19 mouse cellular contexts compared by ENCODE assay signal in genomic region chr12:45026347-45026746, GRCm38 (mm10). TPM values are rescaled to one million over a fixed set of nuclear protein-coding genes. Genes with fewer than 3 reads are reported as not detected.
DNase-seq lines count a peak whose midpoint lies in the region; ATAC-seq lines count a peak whose summit lies in the region.
"Had no signal": no experiment of that assay in that cellular context is flagged by ENCODE, and none has a peak within 500 bp of the region (broad histone marks: within the 10 kb centered on the region; RNA-seq: fewer than 3 reads in every experiment).

No protein-coding gene starts in this region.

- no peak overlapping the region for H3K4me3 ChIP-seq in embryonic facial prominence, embryonic 14.5 days (ENCODE audit: low read depth, low read length)
- H3K4me3 ChIP-seq in embryonic facial prominence, embryonic 10.5 days, result no peak overlapping the region
- H3K4me3 ChIP-seq in hindbrain, embryonic 14.5 days (replicated peaks; ENCODE audit: low read length), result no peak overlapping the region
- H3K4me3 ChIP-seq in hindbrain, embryonic 10.5 days, result no peak overlapping the region
- H3K4me3 ChIP-seq in neural tube, embryonic 14.5 days (ENCODE audit: low read depth, low read length), result no peak overlapping the region
- H3K4me3 ChIP-seq: embryonic facial prominence, embryonic 15.5 days; gastrocnemius, adult 2 months; neural tube, embryonic 12.5 days had no signal

- no peak overlapping the region for H3K27ac ChIP-seq in embryonic facial prominence, embryonic 14.5 days (replicated peaks; ENCODE audit: low read depth, low read length)
- H3K27ac ChIP-seq in embryonic facial prominence, embryonic 10.5 days (replicated peaks), result no peak overlapping the region
- no peak overlapping the region for H3K27ac ChIP-seq in hindbrain, embryonic 14.5 days
- H3K27ac ChIP-seq in hindbrain, embryonic 10.5 days, result no peak overlapping the region
- H3K27ac ChIP-seq in neural tube, embryonic 14.5 days (ENCODE audit: low read depth, low read length), result no peak overlapping the region
- H3K27ac ChIP-seq: embryonic facial prominence, embryonic 15.5 days; gastrocnemius, adult 2 months; liver, embryonic 14.5 days; neural tube, embryonic 12.5 days had no signal

- no peaks in the 10 kb centered on the region for H3K36me3 ChIP-seq in embryonic facial prominence, embryonic 14.5 days (ENCODE audit: control insufficient read depth, insufficient read depth, low read length)
- H3K36me3 ChIP-seq in embryonic facial prominence, embryonic 10.5 days (replicated peaks), result no peaks in the 10 kb centered on the region
- H3K36me3 ChIP-seq in hindbrain, embryonic 14.5 days (replicated peaks; ENCODE audit: control insufficient read depth, insufficient read depth), result no peaks in the 10 kb centered on the region
- H3K36me3 ChIP-seq in hindbrain, embryonic 10.5 days, result no peaks in the 10 kb centered on the region
- H3K36me3 ChIP-seq in neural tube, embryonic 14.5 days (ENCODE audit: control insufficient read depth, insufficient read depth, low read length), result no peaks in the 10 kb centered on the region
- H3K36me3 ChIP-seq: embryonic facial prominence, embryonic 15.5 days; neural tube, embryonic 12.5 days had no signal

- H3K4me1 ChIP-seq in embryonic facial prominence, embryonic 14.5 days (ENCODE audit: control insufficient read depth, insufficient read depth, low read length), result no peaks in the 10 kb centered on the region
- no peaks in the 10 kb centered on the region for H3K4me1 ChIP-seq in embryonic facial prominence, embryonic 10.5 days
- no peaks in the 10 kb centered on the region for H3K4me1 ChIP-seq in hindbrain, embryonic 14.5 days (replicated peaks; ENCODE audit: control insufficient read depth, insufficient read depth, low read length)
- no peaks in the 10 kb centered on the region for H3K4me1 ChIP-seq in hindbrain, embryonic 10.5 days (replicated peaks)
- no peaks in the 10 kb centered on the region for H3K4me1 ChIP-seq in neural tube, embryonic 14.5 days (ENCODE audit: control insufficient read depth, insufficient read depth, low read length)
- H3K4me1 ChIP-seq: embryonic facial prominence, embryonic 15.5 days; neural tube, embryonic 12.5 days had no signal

- no peaks in the 10 kb centered on the region for H3K9me3 ChIP-seq in embryonic facial prominence, embryonic 14.5 days (ENCODE audit: control insufficient read depth, low read length)
- no peaks in the 10 kb centered on the region for H3K9me3 ChIP-seq in embryonic facial prominence, embryonic 10.5 days
- no peaks in the 10 kb centered on the region for H3K9me3 ChIP-seq in hindbrain, embryonic 14.5 days (ENCODE audit: control insufficient read depth, low read length)
- H3K9me3 ChIP-seq in hindbrain, embryonic 10.5 days, result no peaks in the 10 kb centered on the region
- H3K9me3 ChIP-seq in neural tube, embryonic 14.5 days (ENCODE audit: control insufficient read depth, low read length), result no peaks in the 10 kb centered on the region
- H3K9me3 ChIP-seq: embryonic facial prominence, embryonic 15.5 days; neural tube, embryonic 12.5 days had no signal

- no peak for ATAC-seq in embryonic facial prominence, embryonic 14.5 days (ENCODE audit: low read depth)
- 0 out of 2 replicates have a peak, but pooled peaks have one; percentile 37 for ATAC-seq in hindbrain, embryonic 14.5 days (ENCODE audit: low FRiP score)
- ATAC-seq in neural tube, embryonic 14.5 days (ENCODE audit: low read depth), result peak; percentile 54; the same call in 1 of the 2 replicates
- ATAC-seq: inflammation-experienced regulatory T-cells, adult 6 months had no signal

- no peak overlapping the region for H3K4me2 ChIP-seq in embryonic facial prominence, embryonic 14.5 days (ENCODE audit: low read depth, low read length)
- H3K4me2 ChIP-seq in hindbrain, embryonic 14.5 days (replicated peaks), result no peak overlapping the region
- no peak overlapping the region for H3K4me2 ChIP-seq in neural tube, embryonic 14.5 days (ENCODE audit: low read depth, low read length)
- H3K4me2 ChIP-seq: embryonic facial prominence, embryonic 15.5 days; neural tube, embryonic 12.5 days had no signal

- DNase-seq in embryonic facial prominence, embryonic 14.5 days (ENCODE audit: low spot score), result peak; percentile 40
- no peak for DNase-seq in embryonic facial prominence, embryonic 10.5 days (ENCODE audit: low spot score)
- DNase-seq in hindbrain, embryonic 14.5 days (ENCODE audit: low spot score), result no peak
- no peak for DNase-seq in hindbrain, embryonic 10.5 days (ENCODE audit: low spot score)
- peak; percentile 34 to 64 for DNase-seq in kidney, postnatal 36 days
- DNase-seq in kidney, adult 11 months, result no peak
- no peak for DNase-seq in neural tube, embryonic 10.5 days (ENCODE audit: extremely low spot score, low spot score)
- DNase-seq: adrenal gland, adult 8-10 months; gastrocnemius, adult 2 months; heart, postnatal 10 days; kidney, postnatal 4 days; lung, postnatal 14 days; right cerebral cortex, postnatal 25 days had no signal

- H3K9ac ChIP-seq in embryonic facial prominence, embryonic 14.5 days (ENCODE audit: low read depth, low read length), result no peak overlapping the region
- no peak overlapping the region for H3K9ac ChIP-seq in hindbrain, embryonic 14.5 days
- no peak overlapping the region for H3K9ac ChIP-seq in neural tube, embryonic 14.5 days (replicated peaks; ENCODE audit: low read depth, low read length)
- H3K9ac ChIP-seq: embryonic facial prominence, embryonic 15.5 days; liver, embryonic 14.5 days; neural tube, embryonic 12.5 days had no signal

- 80% methylated on average over 1 of the region's 1 CpGs for WGBS in embryonic facial prominence, embryonic 14.5 days
- WGBS in embryonic facial prominence, embryonic 10.5 days, result 74% methylated on average over 1 of the region's 1 CpGs
- WGBS in hindbrain, embryonic 14.5 days, result 58% methylated on average over 1 of the region's 1 CpGs
- WGBS in hindbrain, embryonic 10.5 days, result 70% methylated on average over 1 of the region's 1 CpGs
- 74% methylated on average over 1 of the region's 1 CpGs for WGBS in neural tube, embryonic 14.5 days

- no peaks in the 10 kb centered on the region for H3K27me3 ChIP-seq in embryonic facial prominence, embryonic 14.5 days (replicated peaks; ENCODE audit: control insufficient read depth, insufficient read depth, low read length)
- H3K27me3 ChIP-seq in embryonic facial prominence, embryonic 10.5 days (replicated peaks; ENCODE audit: low read depth, poor library complexity, severe bottlenecking), result no peaks in the 10 kb centered on the region
- no peaks in the 10 kb centered on the region for H3K27me3 ChIP-seq in hindbrain, embryonic 14.5 days (ENCODE audit: control insufficient read depth, insufficient read depth, low read length)
- no peaks in the 10 kb centered on the region for H3K27me3 ChIP-seq in hindbrain, embryonic 10.5 days (ENCODE audit: insufficient read depth, poor library complexity, severe bottlenecking)
- H3K27me3 ChIP-seq in neural tube, embryonic 14.5 days (ENCODE audit: control insufficient read depth, insufficient read depth, low read length), result no peaks in the 10 kb centered on the region
- H3K27me3 ChIP-seq: CH12.LX; embryonic facial prominence, embryonic 15.5 days; neural tube, embryonic 12.5 days had no signal

RNA-seq across cellular contexts. Expression of gene Stxbp6, which starts 48.2 kb away (rescaled TPM):
- 7.5 and 8.3 TPM in 2 replicates for polyA plus RNA-seq in embryonic facial prominence, embryonic 14.5 days (2014; fragmentation: Nextera tagmentation; extraction: Ambion mirVana)
- 10.2 and 11.9 TPM in 2 replicates for polyA plus RNA-seq in embryonic facial prominence, embryonic 10.5 days (2016; fragmentation: Nextera tagmentation; extraction: Ambion mirVana)
- polyA plus RNA-seq in hindbrain, embryonic 14.5 days (2014; fragmentation: Nextera tagmentation; extraction: Ambion mirVana), result 21.4 and 24.6 TPM in 2 replicates
- 12.4 and 14.9 TPM in 2 replicates for polyA plus RNA-seq in hindbrain, embryonic 10.5 days (2016; fragmentation: Nextera tagmentation; extraction: Ambion mirVana)
- 19.4 and 23.7 TPM in 2 replicates for polyA plus RNA-seq in neural tube, embryonic 14.5 days (2014; fragmentation: Nextera tagmentation; extraction: Ambion mirVana)
- polyA plus RNA-seq: inflammation-experienced regulatory T-cells, adult 6 months had no signal

Comparison
In these comparisons a context has a peak if more than half of its experiments do, and no peak if none do; other contexts are left out.
1. DNase-seq: peak in embryonic facial prominence, embryonic 14.5 days (single experiment) and kidney, postnatal 36 days (2 of 2); none in embryonic facial prominence, embryonic 10.5 days (single experiment), hindbrain, embryonic 14.5 days (single experiment), hindbrain, embryonic 10.5 days (single experiment), kidney, adult 11 months (single experiment) and neural tube, embryonic 10.5 days (single experiment).